Mouse (Mus musculus): Measurements from ENCODE around the gene BC037034. TPM values are rescaled to one million over a fixed set of nuclear protein-coding genes. Genes with fewer than 3 reads are reported as not detected.
"Not testable (repeated sequence)": the region's sequence is repeated elsewhere in the genome, so short reads cannot be mapped to it uniquely, and the experiment has no call there.

BC037034 gene
- total RNA-seq, 2 experiments from 2014 or later: 8.0 to 9.5 TPM

DNA sequence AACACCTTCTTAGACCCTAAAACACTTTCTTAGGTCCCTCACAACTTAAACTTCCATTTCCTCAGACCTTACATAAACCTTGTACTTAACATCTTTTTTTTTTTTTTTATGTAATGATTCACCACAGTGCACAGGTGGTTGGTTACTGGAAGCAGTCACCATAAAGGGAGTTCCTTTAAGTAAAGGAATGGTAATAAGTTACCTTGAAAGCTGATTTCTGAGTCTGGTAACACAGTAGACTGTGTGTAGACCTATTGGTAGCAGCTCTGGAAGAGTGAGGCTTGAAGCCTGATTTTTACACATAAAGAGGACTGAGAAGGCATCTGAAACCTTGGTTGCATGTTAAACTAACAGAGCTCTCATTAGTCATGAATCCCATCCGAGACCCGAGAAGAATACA, 44.0 kb downstream of the BC037034 start:
- no peak for DNase-seq (ENCODE audit: low spot score in 2 of 2)

GRCm38 (mm10) chr5:138216632-138217031, 47.2 kb downstream of the BC037034 start:
- DNase-seq (ENCODE audit: low spot score in 2 of 2): not testable (repeated sequence)

Other genes with a start within 250 kb of the BC037034 start
- gene Smok3a, start 242.8 kb downstream of the BC037034 start, total RNA-seq (2021): not detected
- not detected for gene Smok3b, start 242.6 kb downstream of the BC037034 start, total RNA-seq (2021)
- not detected for gene Smok3c, start 210.8 kb downstream of the BC037034 start, total RNA-seq (2021)
- 10 to 100 TPM; 18.7 to 19.4 TPM for gene Zkscan1, start 178.9 kb downstream of the BC037034 start, total RNA-seq (2021)
- 10 to 100 TPM; 19.6 to 23.0 TPM for gene Zscan21, start 147.1 kb downstream of the BC037034 start, total RNA-seq (2021)
- gene Zfp113, start 108.3 kb downstream of the BC037034 start, total RNA-seq (2021): 10 to 100 TPM in 1 of 2 experiments, 1 to 10 TPM in 1; 9.9 to 10.3 TPM
- gene Cops6, start 103.0 kb downstream of the BC037034 start, total RNA-seq (2021): 100 to 1,000 TPM; 141 to 142 TPM
- gene Ap4m1, start 92.0 kb downstream of the BC037034 start, total RNA-seq (2021): 10 to 100 TPM; 22.1 to 24.1 TPM
- gene Mcm7, start 91.6 kb downstream of the BC037034 start, total RNA-seq (2021): 10 to 100 TPM; 48.6 to 51.9 TPM
- 10 to 100 TPM; 31.0 to 33.6 TPM for gene Taf6, start 76.6 kb downstream of the BC037034 start, total RNA-seq (2021)
- 10 to 100 TPM; 18.9 to 19.9 TPM for gene Cnpy4, start 76.5 kb downstream of the BC037034 start, total RNA-seq (2021)
- 1 to 10 TPM; 5.6 to 5.7 TPM for gene Mblac1, start 69.7 kb downstream of the BC037034 start, total RNA-seq (2021)
- 1 to 10 TPM; 2.3 to 2.4 TPM for gene Nxpe5, start 38.1 kb downstream of the BC037034 start, total RNA-seq (2021)
- gene Lamtor4, start 8.6 kb downstream of the BC037034 start, total RNA-seq (2021): 10 to 100 TPM; 52.9 to 54.9 TPM
- under 1 TPM; 0.36 to 0.69 TPM for gene Gal3st4, start 8.8 kb upstream of the BC037034 start, total RNA-seq (2021)
- not detected for gene Gm43720, start 15.9 kb upstream of the BC037034 start, total RNA-seq (2021)
- 1 to 10 TPM; 1.7 to 3.0 TPM for gene Gpc2, start 16.0 kb upstream of the BC037034 start, total RNA-seq (2021)
- gene Stag3, start 16.2 kb upstream of the BC037034 start, total RNA-seq (2021): 1 to 10 TPM in 1 of 2 experiments, under 1 TPM in 1; 0.54 to 1.4 TPM
- not detected for gene Pvrig, start 77.9 kb upstream of the BC037034 start, total RNA-seq (2021)
- gene Zfp157, start 177.4 kb upstream of the BC037034 start, total RNA-seq (2021): 10 to 100 TPM in 1 of 2 experiments, 1 to 10 TPM in 1; 8.9 to 10.7 TPM

Data from gastrocnemius, postnatal 4 days (tissue).